In genomic region chr3:68817321-68817720, GRCm38 (mm10) we compare ENCODE assay signal across 24 mouse cellular contexts. TPM values are rescaled to one million over a fixed set of nuclear protein-coding genes. Genes with fewer than 3 reads are reported as not detected.
DNase-seq lines count a peak whose midpoint lies in the region; ATAC-seq lines count a peak whose summit lies in the region.
"Had no signal": no experiment of that assay in that cellular context is flagged by ENCODE, and none has a peak within 500 bp of the region (broad histone marks: within the 10 kb centered on the region; RNA-seq: fewer than 3 reads in every experiment).

No protein-coding gene starts in this region.

- H3K4me1 ChIP-seq in heart, embryonic 10.5 days: peaks cover 14% of the 10 kb centered on the region
- H3K4me1 ChIP-seq in heart, embryonic 11.5 days (ENCODE audit: control insufficient read depth, insufficient read depth, low read length): peaks cover 7% of the 10 kb centered on the region
- H3K4me1 ChIP-seq in megakaryocyte, embryonic 14.5 days: peaks cover 13% of the 10 kb centered on the region

- H3K4me3 ChIP-seq in heart, embryonic 10.5 days: no peak overlapping the region
- H3K4me3 ChIP-seq in heart, embryonic 11.5 days (ENCODE audit: low read depth, low read length): no peak overlapping the region
- H3K4me3 ChIP-seq in megakaryocyte, embryonic 14.5 days (replicated peaks): peak overlapping the region; percentile 21

- peak; percentile 66 for DNase-seq in heart, adult 11 months
- DNase-seq in heart, adult 18-20 months: no peak
- peak; percentile 74 for DNase-seq in heart, embryonic 10.5 days (ENCODE audit: low spot score)
- DNase-seq in heart, postnatal 14 days: no peak
- no peak for DNase-seq in heart, postnatal 36 days
- DNase-seq: adrenal gland, adult 2 months; adrenal gland, adult 8-10 months; adrenal gland, postnatal 10 days; adrenal gland, postnatal 14 days; adrenal gland, postnatal 25 days; adrenal gland, postnatal 36 days; B cell, adult 2 months; cerebellum, adult 11 months; cerebellum, adult 11-12 months had no signal

- no peaks in the 10 kb centered on the region for H3K36me3 ChIP-seq in heart, embryonic 10.5 days
- no peaks in the 10 kb centered on the region for H3K36me3 ChIP-seq in heart, embryonic 11.5 days (ENCODE audit: control insufficient read depth, insufficient read depth, low read length)
- H3K36me3 ChIP-seq in megakaryocyte, embryonic 14.5 days (replicated peaks; ENCODE audit: low read length): no peaks in the 10 kb centered on the region
- H3K36me3 ChIP-seq: G1E had no signal

- H3K27ac ChIP-seq in heart, embryonic 10.5 days: no peak overlapping the region
- H3K27ac ChIP-seq in heart, embryonic 11.5 days (ENCODE audit: low read depth, low read length): 0 out of 2 replicates have a peak overlapping the region, but pooled peaks have one; percentile 29

- peak; percentile 52; the same call in 1 of the 2 replicates for ATAC-seq in heart, embryonic 11.5 days (replicated peaks; ENCODE audit: insufficient number of reproducible peaks, low FRiP score, low TSS enrichment)
- no peak for ATAC-seq in megakaryocyte, adult 5-6 weeks (ENCODE audit: poor library complexity, severe bottlenecking)
- ATAC-seq: activated CD4-positive, CD25-positive, alpha-beta regulatory T cell, adult 4 months; CD4-positive, CD25-positive, alpha-beta regulatory T cell, adult 4 months; Patski had no signal

- H3K27me3 ChIP-seq in heart, embryonic 10.5 days (ENCODE audit: insufficient read depth, poor library complexity, severe bottlenecking): no peaks in the 10 kb centered on the region
- H3K27me3 ChIP-seq in heart, embryonic 11.5 days (ENCODE audit: control insufficient read depth, insufficient read depth, low read length): no peaks in the 10 kb centered on the region
- peaks cover 24% of the 10 kb centered on the region for H3K27me3 ChIP-seq in megakaryocyte, embryonic 14.5 days (replicated peaks)
- H3K27me3 ChIP-seq: CH12.LX had no signal

- WGBS in heart, embryonic 10.5 days: 43% methylated on average over 2 of the region's 2 CpGs
- WGBS in heart, embryonic 11.5 days (ENCODE audit: insufficient replicate concordance): 44% methylated on average over 2 of the region's 2 CpGs

- H3K9me3 ChIP-seq in heart, embryonic 10.5 days: no peaks in the 10 kb centered on the region
- no peaks in the 10 kb centered on the region for H3K9me3 ChIP-seq in heart, embryonic 11.5 days (replicated peaks; ENCODE audit: control insufficient read depth, low read length)
- H3K9me3 ChIP-seq in megakaryocyte, embryonic 14.5 days: no peaks in the 10 kb centered on the region
- H3K9me3 ChIP-seq: G1E had no signal

- no peak overlapping the region for H3K4me2 ChIP-seq in heart, embryonic 11.5 days

- H3K9ac ChIP-seq in heart, embryonic 11.5 days (ENCODE audit: low read depth, low read length): no peak overlapping the region

- intact Hi-C loops in heart, postnatal 14 days (cut with DNase I): no loop called here
- intact Hi-C loops in heart, postnatal 36 days (cut with DNase I): no loop called here

RNA-seq across cellular contexts. Expression of gene 1110032F04Rik, which starts 52.1 kb away (rescaled TPM):
- total RNA-seq in heart, adult 18-20 months (2021): under 1 TPM; 0.54 to 0.82 TPM
- polyA plus RNA-seq in heart, embryonic 10.5 days (2016; fragmentation: Nextera tagmentation; extraction: Ambion mirVana): 6.2 and 6.5 TPM in 2 replicates
- 1 to 10 TPM; 1.1 to 1.3 TPM for total RNA-seq in heart, postnatal 14 days (2021)
- polyA plus RNA-seq in heart, embryonic 11.5 days (2014; fragmentation: Nextera tagmentation; extraction: Ambion mirVana): 6.7 and 8.9 TPM in 2 replicates
- total RNA-seq in heart, postnatal 36 days (2021): 1 to 10 TPM in 1 of 2 experiments, under 1 TPM in 1; 0.65 to 1.2 TPM
- 0.03 TPM in 1 of 2 replicates, not detected in the other for polyA plus RNA-seq in megakaryocyte, embryonic 14.5 days (2012; ENCODE audit: insufficient read depth, low replicate concordance)
- 0.09 TPM in 1 of 2 replicates, not detected in the other for total RNA-seq in megakaryocyte, adult 5-6 weeks (2015)
- 0.57 TPM in 1 of 2 replicates, not detected in the other for total RNA-seq in megakaryocyte, adult 5-6 weeks (2017)
- total RNA-seq: adrenal gland, adult 18-20 months; adrenal gland, adult 2 months had no signal
- polyA plus RNA-seq: C2C12, G1E, Patski had no signal

Comparison
In these comparisons a context has a peak if more than half of its experiments do, and no peak if none do; other contexts are left out.
1. DNase-seq: peak in heart, adult 11 months (single experiment) and heart, embryonic 10.5 days (single experiment); none in heart, adult 18-20 months (0 of 2), heart, postnatal 14 days (0 of 2) and heart, postnatal 36 days (0 of 2).